Mouse (Mus musculus): ENCODE measurements around the gene Mthfd1. TPM values are rescaled to one million over a fixed set of nuclear protein-coding genes. Genes with fewer than 3 reads are reported as not detected.

Gene Mthfd1
- total RNA-seq, 2 experiments from 2014 or later = 35.8 to 36.6 TPM

DNA sequence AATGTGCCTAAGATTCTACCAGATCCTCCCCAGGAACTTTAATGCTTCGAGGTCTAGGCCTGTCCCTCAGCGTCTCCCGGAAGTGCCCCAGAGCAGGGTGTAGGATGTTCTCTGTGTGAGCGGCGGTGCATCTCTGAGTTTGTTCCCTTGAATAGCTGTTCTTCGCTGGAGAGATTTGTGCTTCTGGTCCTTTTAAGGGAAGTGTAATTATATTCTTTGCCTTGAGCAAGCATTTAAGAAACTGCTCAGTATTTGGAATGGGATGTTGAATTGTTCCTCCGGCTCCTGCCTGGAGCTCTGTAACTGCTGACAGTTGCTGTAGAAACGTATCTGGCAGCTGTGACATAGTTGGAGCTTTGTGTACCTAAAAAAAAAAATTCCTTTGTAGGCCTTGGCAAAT lies 32.9 kb downstream of the Mthfd1 start:
- DNase-seq (ENCODE audit: low spot score in 2 of 2) = peak; percentile 51 to 76
- intact Hi-C loops (cut with DNase I) = no loop called here

DNA sequence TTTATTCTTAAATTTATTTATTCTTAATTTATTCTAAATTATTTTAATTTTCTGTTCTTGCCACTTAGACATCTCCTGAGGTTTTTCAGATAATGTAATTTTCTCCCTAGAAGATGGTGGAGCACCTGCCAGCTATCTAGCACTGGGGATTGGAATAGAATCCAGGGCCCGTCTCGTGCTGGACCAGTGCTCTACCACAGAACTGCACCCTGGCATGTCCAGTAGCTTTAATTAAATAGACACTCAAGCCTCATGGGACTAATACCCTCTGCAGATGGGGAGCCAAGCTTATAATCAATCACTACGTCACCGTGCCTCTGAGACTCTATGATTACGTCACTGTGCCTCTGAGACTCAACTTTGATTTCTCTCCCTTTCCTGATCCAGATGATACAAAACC lies 33.4 kb downstream of the Mthfd1 start:
- intact Hi-C loops (cut with DNase I) = no loop called here

DNA sequence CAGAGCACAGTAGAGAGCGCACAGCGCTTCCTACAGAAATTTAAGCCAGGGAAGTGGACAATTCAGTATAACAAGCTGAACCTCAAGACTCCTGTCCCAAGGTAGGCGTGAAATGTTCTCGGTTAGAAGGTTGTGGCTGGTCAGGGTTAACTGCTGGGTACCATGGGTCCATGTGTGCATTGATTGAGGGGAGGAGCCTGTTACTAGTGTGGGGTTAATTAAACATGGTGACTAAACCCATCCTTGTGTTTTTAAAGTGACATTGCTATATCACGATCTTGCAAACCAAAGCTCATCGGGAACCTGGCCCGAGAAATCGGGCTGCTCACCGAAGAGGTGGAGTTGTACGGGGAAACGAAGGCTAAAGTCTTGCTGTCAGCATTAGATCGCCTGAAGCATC lies 34.3 kb downstream of the Mthfd1 start:
- no peak for DNase-seq (ENCODE audit: low spot score in 2 of 2)
- intact Hi-C loops (cut with DNase I) = no loop called here

More for the DNA sequence above, 33.4 kb downstream of the Mthfd1 start:
- no peak for DNase-seq (ENCODE audit: low spot score in 2 of 2)

DNA sequence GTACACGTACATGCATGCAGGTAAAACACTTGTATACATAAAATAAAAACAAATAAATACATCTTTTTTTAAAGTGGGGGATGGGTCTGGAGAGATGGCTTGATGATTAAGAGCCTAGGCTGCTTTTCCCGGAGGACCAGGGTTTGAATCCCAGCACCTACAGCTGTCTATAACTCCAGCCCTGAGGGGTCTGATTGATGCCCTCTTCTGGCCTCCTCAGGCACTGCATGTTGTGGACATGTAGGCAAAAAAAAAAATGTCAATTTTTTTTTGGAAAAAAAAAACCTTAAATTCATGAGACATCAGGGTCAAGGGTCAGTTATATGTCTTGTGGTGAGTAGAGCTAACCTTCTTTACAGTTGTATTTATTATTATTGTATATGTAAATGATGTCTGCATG lies 35.2 kb downstream of the Mthfd1 start:
- intact Hi-C loops (cut with DNase I) = loop anchor here (5.0 kb wide), 1 partner anchor 42 kb away; no protein-coding TSS in a partner anchor

DNA sequence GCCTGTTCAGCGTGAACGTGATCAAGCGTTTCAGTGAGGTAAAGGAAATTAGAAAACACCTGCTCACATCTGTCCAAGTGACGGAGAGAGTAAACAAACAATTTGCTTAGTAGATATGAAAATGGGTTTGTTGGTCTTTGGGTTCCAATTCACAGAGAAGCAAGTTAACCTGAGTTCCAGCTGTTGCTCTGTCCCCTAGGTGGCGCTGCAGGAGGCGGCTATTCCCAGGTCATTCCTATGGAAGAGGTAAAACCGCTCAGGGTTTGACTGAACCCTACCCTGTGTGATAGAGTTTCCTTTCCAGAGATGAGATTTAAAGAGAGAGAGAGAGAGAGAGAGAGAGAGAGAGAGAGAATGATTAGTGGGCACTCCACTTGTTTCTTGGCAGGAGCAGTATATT lies 38.1 kb downstream of the Mthfd1 start:
- intact Hi-C loops (cut with DNase I) = loop anchor here (5.0 kb wide), 1 partner anchor 39 kb away; no protein-coding TSS in a partner anchor
- peak; percentile 67 to 72 for DNase-seq (ENCODE audit: low spot score in 2 of 2)

More for the DNA sequence above, 35.2 kb downstream of the Mthfd1 start:
- DNase-seq (ENCODE audit: low spot score in 2 of 2) = no peak

DNA sequence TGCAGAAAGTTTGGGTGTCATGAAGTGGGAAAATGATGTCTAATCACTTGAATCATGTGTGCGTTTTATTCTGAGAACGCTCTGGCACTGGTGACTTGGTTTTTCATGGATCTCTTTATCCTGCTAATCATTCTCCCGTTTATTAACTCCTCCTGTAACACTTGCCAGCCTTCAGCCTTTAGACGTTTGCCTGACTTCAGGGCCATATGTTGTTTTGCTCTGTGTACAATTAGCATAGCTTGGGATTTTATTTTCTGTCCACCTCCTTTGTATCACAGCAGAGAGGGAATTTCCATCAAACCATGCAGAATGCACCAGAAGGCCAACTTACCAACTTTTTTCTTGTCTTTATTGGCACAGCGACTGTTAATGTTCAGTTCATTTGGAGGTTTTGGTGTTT lies 42.7 kb downstream of the Mthfd1 start:
- intact Hi-C loops (cut with DNase I) = no loop called here
- no peak for DNase-seq (ENCODE audit: low spot score in 2 of 2)

DNA sequence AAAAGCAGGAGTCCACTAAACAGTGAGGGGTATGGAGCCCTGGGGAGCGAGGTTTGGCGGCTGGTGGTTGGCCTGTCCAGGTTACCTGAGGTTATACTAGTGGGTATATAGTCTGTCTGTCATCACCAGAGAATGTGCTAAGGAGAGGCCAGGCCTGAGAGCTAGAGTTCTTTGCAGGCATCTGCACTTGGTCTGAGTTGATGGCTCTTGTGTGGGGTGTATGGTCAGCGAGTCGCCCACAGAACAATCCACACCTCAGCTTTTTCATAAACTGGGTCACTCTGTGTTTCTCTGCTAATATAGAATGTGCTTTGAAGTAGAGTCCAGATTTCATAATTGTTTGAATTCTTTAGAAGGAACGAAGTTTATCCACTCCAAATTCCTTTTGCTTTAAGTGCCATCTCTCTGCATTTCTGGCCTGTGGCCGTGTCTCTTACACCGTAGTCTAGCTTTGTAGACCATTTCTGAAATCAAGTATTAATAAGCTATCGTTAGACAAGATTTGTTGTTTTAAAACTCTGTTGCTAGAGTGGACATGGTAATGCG lies 44.3 kb downstream of the Mthfd1 start:
- intact Hi-C loops (cut with DNase I) = no loop called here
- no peak for DNase-seq (ENCODE audit: low spot score in 2 of 2)

DNA sequence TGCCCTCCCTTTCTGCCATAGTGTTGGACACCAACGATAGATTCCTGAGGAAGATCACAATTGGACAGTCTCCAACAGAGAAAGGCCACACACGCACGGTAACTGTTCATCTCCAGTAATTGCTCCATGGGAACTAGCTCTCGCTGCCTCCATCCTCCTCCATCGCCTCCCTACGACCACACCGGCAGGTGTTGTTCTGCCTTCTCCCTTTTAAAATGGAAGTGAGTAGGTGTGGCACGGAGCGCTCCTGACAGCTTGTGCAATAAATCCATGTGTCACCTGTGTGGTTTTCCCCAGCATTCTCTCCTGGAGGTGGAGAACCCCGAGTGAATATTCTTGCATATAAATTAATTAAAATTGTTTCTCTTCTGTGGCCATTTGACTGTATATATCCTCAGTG lies 45.3 kb downstream of the Mthfd1 start:
- intact Hi-C loops (cut with DNase I) = no loop called here
- no peak for DNase-seq (ENCODE audit: low spot score in 2 of 2)

DNA sequence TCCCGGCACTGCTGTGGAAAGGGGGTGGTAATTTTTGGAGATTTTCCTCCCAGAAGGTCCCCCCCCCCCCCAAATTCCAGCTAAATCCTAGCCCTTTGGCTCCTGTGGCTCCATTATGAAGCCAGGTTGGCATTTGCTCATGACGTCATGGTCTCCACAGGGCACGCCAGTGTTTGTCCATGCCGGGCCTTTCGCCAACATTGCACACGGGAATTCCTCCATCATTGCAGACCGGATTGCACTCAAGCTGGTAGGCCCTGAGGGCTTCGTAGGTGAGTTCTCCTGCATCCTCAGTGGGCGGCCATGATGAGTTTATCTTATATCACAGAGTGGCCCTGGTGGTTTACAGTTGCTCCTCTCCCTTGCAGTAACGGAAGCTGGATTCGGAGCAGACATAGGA lies 48.4 kb downstream of the Mthfd1 start:
- intact Hi-C loops (cut with DNase I) = no loop called here
- DNase-seq (ENCODE audit: low spot score in 2 of 2) = no peak

DNA sequence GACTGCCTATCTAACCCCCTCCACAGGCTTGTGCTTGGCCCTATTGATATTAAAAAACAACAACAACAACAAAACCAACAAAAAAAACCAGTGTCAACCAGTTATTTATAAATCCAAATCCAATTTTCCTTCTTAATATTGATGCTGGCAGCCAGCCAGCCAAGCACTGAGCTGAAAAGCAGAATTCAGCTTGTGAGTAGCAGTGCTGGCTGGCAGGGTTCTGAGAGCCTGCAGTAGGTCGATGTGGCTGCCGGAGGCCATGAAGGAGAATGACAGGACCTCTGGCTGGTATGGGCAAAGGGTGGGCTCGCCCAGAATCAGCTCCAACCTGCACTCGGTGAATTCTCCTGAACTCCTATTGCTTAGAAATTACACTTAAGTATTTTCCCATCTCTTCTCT lies 49.1 kb downstream of the Mthfd1 start:
- intact Hi-C loops (cut with DNase I) = no loop called here
- DNase-seq (ENCODE audit: low spot score in 2 of 2) = peak in 1 of 2 experiments; percentile 55

DNA sequence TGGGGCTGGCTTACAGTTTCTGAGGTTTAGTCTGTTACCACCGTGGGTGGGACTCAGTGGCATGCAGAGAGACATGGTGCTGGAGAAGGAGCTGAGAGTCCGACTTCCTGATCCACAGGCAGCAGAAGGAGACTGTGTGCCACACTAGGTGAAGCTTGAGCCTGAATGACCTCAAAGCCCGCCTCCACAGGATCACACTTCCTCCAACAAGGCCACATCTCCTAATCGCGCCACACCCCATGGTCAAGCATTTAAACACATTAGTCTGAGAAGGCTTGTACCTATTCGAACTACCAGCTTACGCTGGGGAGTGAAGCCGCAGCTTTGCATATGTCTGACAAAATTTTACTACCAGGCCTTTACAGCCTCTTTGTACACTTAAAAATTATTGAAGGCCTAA lies 50.0 kb downstream of the Mthfd1 start:
- DNase-seq (ENCODE audit: low spot score in 2 of 2) = no peak
- intact Hi-C loops (cut with DNase I) = no loop called here

DNA sequence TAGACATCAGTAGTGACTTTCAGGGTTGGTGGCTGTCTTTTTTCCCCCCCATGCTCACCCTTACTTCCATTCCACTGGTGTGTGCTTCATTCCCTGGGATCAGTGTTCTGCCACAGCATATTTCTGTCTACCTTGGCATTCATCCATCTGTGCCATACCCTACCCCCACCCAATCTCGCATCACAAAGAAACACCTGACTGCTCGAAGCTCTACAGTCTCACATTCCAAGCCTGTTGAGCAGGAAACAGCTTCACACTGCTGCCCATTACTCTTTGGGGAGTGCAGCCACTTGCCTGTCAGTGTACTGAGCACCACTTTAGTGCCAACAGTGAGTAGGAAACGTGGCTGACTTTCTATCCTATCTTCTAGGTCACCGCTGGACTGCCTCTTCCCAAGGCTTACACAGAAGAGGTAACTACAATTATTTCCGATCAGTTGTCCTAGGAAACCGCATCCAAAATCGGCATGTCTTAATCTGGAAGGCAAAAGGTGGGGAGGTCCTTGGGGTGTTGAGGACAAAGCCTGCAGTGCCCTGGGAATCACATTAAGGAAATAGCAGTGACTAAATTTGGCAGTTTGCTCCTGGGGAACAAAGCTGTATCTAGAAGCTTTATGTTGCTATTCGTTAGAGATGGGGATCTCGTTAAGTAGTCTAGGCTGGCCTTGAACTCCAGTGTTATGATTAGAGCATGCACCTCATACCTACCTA lies 51.9 kb downstream of the Mthfd1 start:
- peak in 1 of 2 experiments; percentile 42 for DNase-seq (ENCODE audit: low spot score in 2 of 2)
- intact Hi-C loops (cut with DNase I) = no loop called here

DNA sequence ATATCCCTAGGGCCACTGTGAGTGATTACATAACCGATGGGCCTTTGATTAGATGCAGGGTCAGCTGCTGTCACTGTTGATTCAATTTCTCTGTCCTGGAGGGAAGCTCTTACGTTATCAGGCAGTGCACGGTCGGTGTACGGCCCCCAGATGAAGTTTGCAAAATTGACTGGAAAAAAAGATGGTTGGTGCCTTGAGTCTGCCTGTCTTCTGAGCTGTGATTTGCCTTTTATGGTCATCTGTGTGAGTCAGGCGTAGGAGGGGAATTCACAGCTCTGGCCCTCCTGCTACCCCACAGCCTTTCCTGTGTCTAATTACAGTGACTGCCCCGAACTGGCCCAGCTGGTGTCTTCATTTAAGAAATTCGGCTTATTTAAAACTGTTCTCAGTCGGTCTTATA lies 52.9 kb downstream of the Mthfd1 start:
- DNase-seq (ENCODE audit: low spot score in 2 of 2) = peak; percentile 49 to 78
- intact Hi-C loops (cut with DNase I) = no loop called here

DNA sequence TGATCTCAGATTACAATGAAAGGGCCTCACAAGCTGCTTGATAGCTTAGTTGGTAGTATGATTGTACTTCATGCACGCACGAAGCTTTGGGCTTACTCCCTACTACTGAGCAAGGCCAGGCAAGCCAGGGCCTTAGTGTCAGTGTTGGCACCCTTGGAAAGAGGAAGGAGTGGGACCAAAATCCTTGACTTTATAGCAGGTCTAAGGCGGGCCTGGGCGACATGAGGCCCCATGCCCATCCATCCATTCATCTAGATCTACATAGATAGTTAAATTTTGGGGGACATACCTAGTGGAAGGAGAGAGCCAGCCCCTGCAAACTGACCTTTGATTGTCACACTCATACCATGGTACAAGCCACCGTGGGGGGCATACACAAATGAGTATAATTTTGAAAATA lies 53.3 kb downstream of the Mthfd1 start:
- DNase-seq (ENCODE audit: low spot score in 2 of 2) = no peak
- intact Hi-C loops (cut with DNase I) = no loop called here

DNA sequence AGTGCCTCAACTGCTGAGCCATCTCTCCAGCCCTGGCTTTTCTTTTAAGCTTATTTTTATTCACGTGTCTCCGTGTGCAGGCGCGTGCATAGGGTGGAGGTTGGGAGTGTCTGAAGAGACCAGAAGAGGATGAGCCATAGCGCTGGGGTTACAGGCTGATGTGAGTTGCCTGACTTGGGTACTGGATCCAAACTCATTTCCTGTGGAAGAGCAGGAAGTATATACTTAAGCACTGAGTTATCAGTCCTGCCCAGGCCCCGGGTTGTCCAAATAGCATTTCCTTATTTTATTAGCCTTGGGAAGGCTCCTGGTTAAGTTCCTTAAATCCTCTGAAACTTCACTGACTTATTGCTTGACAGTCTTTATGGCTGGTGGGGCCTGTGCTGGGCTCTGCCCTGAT lies 54.9 kb downstream of the Mthfd1 start:
- intact Hi-C loops (cut with DNase I) = no loop called here

DNA sequence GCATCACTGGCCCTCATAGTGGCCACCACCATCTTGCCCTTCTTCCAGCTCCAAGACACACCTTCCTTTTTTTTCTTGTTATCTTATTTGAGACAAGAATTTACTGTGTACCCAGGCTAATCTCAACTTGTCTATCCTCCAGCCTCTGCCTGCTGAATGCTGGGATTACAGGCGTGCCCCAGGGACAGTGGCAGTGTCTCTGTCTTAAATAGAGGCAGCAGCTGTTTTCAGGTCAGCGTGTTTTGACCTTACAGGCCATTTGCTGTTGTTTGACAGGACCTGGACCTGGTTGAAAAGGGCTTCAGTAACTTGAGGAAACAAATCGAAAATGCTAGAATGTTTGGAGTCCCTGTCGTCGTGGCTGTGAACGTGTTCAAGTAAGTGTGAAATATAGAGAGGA lies 55.5 kb downstream of the Mthfd1 start:
- intact Hi-C loops (cut with DNase I) = no loop called here
- DNase-seq (ENCODE audit: low spot score in 2 of 2) = no peak

More for the DNA sequence above, 54.9 kb downstream of the Mthfd1 start:
- no peak for DNase-seq (ENCODE audit: low spot score in 2 of 2)

DNA sequence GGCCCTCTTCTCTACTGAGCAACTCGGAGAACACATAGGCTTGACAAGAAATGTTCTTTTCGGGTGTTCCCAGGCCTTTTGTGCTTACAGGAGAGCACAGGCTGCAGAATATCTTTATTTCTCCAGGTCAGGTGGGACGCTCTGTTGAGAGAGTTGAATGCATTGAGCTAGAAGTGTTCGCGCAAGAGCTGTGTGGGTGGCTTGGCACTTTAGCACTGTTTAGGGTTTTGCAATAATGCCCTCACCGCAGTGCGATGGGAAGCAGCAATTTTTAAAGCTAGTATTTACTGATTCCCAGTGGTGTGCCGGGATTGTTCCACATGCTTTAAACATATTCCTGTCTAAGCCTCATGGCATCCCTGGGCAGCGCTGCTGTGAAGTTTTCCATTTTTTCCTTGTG lies 56.1 kb downstream of the Mthfd1 start:
- DNase-seq (ENCODE audit: low spot score in 2 of 2) = no peak
- intact Hi-C loops (cut with DNase I) = no loop called here

DNA sequence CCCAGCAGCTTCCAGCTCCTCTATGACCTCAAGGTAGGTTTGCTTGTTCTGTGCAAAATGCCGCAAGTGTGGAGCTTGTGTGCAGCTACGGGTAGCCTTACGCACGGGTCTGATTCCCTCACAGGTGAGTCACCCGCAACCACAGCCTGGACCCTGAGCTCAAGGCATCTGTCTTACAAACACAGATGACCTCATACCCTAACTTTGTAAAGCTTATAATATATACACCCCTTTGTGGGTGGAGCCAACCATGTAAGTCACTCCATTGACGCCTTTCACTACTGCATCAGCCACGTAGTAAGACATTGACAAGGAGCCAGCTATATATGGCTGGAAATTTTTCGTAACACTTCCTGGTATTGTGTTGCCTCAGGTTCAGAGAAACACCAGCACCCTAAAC lies 56.9 kb downstream of the Mthfd1 start:
- intact Hi-C loops (cut with DNase I) = no loop called here
- DNase-seq (ENCODE audit: low spot score in 2 of 2) = no peak

DNA sequence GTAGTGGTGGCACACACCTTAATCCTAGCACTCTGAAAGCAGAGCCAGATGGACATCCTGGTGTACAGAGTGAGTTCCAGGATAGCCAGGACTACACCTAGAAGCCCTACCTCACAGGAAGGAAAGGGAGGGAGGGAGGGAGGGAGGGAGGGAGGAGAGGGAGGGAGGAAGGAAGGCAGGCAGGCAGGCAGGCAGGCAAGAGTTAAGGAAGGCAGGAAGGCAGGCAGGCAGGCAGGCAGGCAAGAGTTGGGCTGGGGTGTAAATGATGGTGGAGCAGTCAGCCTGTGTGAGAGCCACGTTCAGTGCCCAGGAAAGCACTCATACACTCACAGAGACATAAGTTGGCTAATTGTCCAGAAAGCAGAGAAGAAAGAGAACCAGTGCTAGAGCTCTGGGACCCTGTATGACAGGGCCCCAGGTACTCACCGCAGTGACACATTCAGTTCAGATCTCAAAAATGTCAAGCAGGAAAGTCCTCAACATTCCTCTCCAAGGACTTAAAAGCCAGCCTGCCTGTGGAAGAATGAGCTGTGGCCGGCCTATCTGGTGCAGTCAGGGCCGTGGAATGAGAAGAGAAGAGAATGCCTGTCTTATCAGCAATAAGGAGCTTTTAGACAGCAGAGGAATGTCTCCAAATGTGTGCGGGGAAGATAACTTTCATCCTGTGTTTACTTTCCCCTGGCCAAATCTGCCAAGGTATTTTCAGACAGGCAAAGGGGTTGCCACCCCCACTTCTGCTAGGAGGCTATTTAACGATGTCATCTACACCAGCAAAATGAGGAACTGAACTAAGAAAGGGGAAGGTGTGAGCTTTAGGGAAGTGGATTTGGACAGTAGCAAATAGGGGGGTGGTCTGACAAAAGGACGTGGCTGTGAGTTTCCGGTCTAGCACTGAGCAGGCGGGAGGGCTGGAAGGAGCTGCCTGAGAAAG lies 63.4 kb downstream of the Mthfd1 start:
- intact Hi-C loops (cut with DNase I) = no loop called here
- peak in 1 of 2 experiments; percentile 29 for DNase-seq (ENCODE audit: low spot score in 2 of 2)

DNA sequence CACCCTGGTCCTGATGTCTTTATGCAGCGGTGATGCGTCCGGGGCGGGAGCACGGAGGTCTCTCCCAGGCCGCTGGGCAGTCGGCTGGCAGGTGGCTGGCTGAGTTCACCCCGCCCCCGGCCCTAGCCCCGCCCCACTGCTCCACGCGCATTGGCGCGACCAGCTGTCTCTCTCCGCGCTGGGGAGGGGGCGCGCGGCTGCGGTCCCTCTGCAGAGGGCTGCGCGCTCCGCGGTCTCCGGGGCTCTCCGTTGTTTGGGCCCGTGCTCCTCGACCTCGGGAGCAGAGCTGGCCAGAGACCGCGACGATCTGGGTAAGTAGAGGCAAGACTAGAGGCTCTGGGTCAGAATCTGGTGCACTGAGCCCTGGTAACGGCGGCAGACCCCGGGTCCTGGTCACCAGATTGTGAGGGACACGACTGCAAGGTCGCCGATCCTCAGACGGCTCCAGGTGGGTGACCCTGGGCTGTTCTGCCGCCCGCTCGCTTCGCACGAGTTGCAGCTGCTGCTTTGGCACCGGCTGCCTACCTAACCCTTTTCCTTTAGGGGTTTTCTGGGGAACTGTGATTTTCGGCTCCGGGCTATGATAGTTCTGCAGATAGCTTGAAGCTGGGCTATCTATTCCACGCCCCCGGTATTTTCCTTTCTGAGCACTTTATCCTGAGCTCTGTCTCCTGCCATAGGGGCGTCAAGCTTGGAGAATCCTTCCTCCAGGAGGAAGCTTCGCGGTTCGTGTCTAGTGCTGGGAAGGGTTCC lies 69.8 kb downstream of the Mthfd1 start, which contains the start of gene Akap5:
Gene Akap5, plus strand, starts transcription at position 213 of the 753 bp plus-strand sequence.
- intact Hi-C loops (cut with DNase I) = no loop called here
- peak; percentile 48 to 81 for DNase-seq (ENCODE audit: low spot score in 2 of 2)

All from left cerebral cortex, postnatal 14 days (tissue).